Mouse (Mus musculus): Measurements from ENCODE around the gene March7.

March7 gene

GRCm38 (mm10) chr2:60214683-60215082 lies 5.0 kb downstream of the March7 start:
- no peak for DNase-seq (ENCODE audit: low spot score)

- no peak for DNase-seq (ENCODE audit: low spot score)
Observed at GRCm38 (mm10) chr2:60216547-60217153, 7.0 kb downstream of the March7 start.

DNA sequence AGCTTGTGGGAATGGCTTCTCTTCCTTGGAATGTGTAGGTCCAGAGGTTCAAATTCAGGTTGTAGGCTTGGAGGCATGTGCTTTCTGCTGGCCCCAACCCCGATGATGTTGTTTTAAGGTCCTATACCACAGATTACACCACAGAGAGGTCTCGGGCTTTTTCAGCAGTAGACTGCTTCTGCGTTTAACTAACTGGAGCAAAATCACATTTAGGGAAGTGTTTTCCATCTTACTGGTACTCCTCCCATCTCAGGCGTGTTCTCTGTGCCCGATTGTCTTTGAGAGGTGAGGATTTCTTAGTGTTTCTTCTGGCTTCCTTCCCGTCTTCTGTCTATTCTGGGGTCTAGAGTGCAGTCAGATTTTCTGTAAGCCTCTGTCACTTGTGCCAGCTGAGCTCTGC lies 7.9 kb downstream of the March7 start:
- no peak for DNase-seq (ENCODE audit: low spot score)

GRCm38 (mm10) chr2:60221236-60221635 lies 11.5 kb downstream of the March7 start:
- no peak for DNase-seq (ENCODE audit: low spot score)

GRCm38 (mm10) chr2:60221954-60222353 lies 12.3 kb downstream of the March7 start:
- DNase-seq (ENCODE audit: low spot score) = no peak

- no peak for DNase-seq (ENCODE audit: low spot score)
Observed at GRCm38 (mm10) chr2:60223489-60223888, 13.8 kb downstream of the March7 start.

GRCm38 (mm10) chr2:60228470-60228869 lies 18.8 kb downstream of the March7 start:
- DNase-seq (ENCODE audit: low spot score) = no peak

- no peak for DNase-seq (ENCODE audit: low spot score)
Observed at GRCm38 (mm10) chr2:60230361-60230760, 20.7 kb downstream of the March7 start.

DNA sequence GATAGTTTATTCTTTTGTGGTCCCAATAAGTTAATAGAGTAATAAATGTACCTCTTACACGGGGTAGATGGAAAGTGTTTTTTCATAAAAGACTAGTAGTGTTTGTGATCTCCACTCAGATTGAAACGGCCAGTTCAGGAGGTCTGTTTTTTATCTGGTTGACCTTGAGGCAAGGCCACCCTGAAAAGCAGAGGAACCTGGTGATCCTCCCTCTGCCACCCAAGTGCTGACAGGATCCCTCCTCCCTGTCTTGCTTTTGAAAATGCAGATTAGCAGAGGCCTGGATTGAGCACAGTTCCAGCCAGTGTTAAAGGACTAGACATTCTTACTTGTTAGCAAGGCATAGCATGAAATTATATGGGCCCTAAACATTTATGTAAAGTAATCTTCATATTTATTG lies 23.5 kb downstream of the March7 start:
- DNase-seq (ENCODE audit: low spot score) = no peak

GRCm38 (mm10) chr2:60234506-60234905 lies 24.8 kb downstream of the March7 start:
- no peak for DNase-seq (ENCODE audit: low spot score)

- DNase-seq (ENCODE audit: low spot score) = no peak
Observed at GRCm38 (mm10) chr2:60252782-60253181, 43.1 kb downstream of the March7 start.

DNA sequence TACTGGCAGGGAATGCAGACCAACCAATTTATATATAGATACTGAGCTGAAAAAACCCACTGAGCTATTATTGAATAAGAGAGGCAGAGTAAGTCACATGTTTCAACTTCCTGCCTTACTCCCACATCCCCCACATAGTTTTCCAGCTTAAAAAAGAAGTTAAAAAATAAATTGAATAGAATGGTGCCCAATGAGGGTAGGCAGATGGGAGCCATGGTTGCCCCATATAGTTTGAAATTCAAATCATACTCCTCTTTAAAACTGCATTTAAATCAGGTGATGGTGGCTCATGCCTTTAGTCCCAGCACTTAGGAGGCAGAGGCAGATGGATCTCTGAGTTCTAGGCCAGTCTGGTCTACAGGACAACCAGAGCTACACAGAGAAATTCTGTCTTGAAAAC lies 43.8 kb downstream of the March7 start:
- no peak for DNase-seq (ENCODE audit: low spot score)

DNA sequence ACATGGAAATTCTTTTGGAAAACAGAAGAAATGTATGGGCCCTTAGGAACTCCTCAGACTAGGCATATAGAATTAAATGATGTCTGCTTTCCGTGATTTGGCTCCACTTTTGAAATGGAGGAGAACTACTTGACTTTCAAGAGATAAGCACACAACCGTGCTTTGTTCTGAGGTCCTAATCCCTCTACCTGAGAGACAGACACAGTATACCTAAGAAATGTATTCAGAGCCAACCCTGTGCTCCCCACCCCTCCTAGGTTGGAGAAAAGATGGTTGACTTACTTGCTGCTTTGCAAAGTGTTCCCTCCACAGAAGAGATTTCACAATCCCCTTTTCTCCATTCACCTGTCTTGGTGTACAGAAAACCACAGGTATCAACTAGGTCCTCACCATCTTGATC lies 47.1 kb downstream of the March7 start:
- no peak for DNase-seq (ENCODE audit: low spot score)

DNA sequence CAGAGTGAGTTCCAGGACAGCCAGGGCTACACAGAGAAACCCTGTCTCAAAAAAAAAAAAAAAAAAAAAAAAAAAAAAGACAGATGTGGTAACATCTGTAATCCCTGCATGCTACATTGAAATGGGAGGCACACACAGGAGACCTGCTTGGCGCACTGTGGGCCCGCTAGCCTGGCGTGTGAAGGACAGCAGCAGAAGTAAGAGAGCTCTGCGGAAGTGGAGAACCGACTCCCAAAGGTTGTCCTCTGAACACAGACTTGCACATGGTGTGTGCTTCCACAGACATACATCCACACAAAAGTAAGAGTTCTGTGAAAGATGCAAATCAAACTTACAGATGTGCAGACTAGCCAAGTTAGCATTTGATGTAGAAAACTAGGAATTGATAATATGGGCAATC lies 49.5 kb downstream of the March7 start:
- no peak for DNase-seq (ENCODE audit: low spot score)

DNA sequence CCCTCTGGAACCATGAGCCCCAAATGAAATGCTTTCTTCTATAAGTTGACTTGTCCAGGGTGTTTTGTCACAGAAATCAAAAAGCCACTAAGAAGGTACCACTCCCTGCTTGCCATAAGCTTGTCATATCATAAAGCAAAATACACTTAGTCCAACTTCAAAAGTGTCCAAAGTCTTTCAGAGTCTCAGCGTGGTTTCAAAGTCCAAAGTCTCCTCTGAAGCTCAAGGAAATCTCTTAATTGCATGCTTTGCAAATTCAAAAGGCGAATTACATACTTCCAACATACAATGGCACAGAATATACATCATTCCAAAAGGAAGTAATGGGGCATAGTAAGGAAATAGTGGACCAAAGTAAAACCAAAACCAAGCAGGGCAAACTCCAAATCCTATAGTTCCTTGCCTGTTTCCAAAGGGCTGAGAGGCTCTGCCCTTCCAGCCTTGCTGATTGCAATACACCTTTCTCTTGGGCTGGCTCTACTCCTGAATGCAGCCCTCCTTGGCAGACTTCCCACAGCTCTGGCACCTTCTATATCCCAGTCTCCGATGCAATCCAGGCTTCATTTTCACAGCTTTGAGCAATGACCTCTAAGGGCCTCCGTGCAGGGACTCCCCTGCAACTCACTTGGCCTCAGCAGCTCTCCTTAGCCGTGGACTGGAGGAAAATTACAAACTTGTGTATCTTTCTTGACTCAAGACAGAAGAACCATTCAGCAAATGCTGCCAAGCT lies 51.1 kb downstream of the March7 start:
- DNase-seq (ENCODE audit: low spot score) = no peak

DNA sequence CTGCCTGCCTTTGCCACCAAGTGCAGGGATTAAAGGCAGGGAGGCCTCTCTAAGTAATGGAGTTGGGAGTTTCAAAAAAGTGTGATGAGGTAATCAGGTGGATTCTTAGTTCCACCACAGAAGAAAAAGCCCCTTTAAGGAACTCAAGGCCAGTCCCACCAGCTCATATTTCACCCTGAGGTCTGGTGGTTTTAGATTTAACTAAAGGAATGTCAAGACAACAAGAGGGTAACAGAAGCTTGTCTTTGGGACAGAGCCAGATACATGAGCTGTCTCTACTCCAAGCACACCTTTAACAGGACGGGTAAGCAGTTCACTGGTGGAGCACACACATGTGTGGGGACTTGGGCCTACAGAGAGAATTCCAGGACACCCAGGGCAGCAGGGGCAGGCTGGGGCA lies 57.9 kb downstream of the March7 start:
- DNase-seq (ENCODE audit: low spot score) = no peak

GRCm38 (mm10) chr2:60269856-60270479 lies 60.3 kb downstream of the March7 start:
- DNase-seq (ENCODE audit: low spot score) = no peak

GRCm38 (mm10) chr2:60278627-60279026 lies 68.9 kb downstream of the March7 start:
- peak; percentile 19 for DNase-seq (ENCODE audit: low spot score)

GRCm38 (mm10) chr2:60282625-60283024 lies 72.9 kb downstream of the March7 start:
- DNase-seq (ENCODE audit: low spot score) = no peak

DNA sequence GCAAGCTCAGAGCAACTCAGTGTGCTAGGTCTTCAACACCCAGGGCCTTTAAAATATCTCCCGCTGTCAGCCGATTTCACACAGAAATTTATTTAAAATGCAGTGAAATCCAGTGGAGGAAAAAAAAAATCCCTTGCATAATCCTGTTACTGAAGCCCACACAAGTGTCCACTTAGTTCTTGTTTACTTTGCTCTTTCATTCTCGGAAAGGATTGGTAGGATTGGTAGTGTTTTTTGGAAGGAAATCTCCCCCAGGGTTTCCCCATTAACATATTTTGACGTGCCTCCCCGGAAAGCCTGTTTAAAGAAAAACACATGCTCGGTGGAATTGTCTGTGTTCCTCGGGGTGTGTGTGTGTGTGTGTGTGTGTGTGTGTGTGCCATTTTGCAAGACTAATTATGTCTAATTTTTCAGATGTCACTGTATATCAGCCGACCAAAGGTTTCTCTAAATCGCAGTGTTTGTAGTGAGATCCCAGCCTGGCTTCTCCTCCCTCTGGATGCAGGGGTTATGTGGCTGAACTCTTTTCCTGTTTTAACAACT lies 73.6 kb downstream of the March7 start:
- DNase-seq (ENCODE audit: low spot score) = no peak

DNA sequence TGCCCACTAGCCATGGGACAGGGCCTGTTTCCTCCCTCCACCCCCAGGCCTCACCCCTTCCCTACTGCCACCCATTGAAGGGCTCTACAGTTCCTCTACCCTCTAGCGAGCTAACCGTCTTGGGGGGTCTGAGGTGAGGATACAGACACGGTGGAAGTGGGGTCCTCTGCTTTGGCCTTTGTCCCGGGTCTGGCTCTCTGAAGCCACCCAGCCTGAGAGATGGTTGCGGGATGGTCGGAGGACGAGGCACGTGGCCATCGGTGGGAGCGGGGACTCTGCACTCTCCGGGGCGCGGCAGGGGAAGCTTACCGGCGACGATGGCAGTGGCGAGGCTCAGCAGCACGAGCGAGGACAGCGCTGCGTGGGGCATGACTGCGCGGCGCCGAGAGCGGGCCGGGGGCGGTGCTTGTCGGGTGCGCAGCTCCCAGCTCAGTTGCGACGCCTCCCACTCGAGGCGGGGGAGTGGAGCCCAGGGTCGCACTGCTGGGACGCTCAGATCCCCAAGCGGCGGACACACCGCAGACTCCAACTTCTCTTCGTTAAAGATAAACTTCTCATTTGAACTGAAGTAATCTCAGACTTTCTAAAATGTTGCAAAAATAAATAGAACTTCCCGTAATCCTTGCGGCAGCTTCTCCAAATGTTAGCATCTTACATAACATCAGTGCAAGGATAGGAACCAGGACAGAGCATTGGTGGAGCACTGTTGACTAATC lies 74.2 kb downstream of the March7 start:
- DNase-seq (ENCODE audit: low spot score) = peak; percentile 46

- no peak for DNase-seq (ENCODE audit: low spot score)
Observed at GRCm38 (mm10) chr2:60284467-60284821, 74.8 kb downstream of the March7 start, which contains the start of gene Cd302. Cd302 (minus strand) TSS chr2:60284488.

Data from T-cell, adult 2 months (primary cell).